Mouse (Mus musculus) forebrain, embryonic 16.5 days (tissue): ENCODE measurements around the gene Cavin2. TPM values are rescaled to one million over a fixed set of nuclear protein-coding genes. Genes with fewer than 3 reads are reported as not detected.

Source experiments
- ATAC-seq: fragments of 200-750 bp; cut with Nextera tagmentation; 2 replicates; pipeline ENCODE4 v1.8.0; 2017; ENCODE audit warnings: mild to moderate bottlenecking, moderate library complexity
- H3K27ac ChIP-seq: fragments of 300-500 bp; sonication (generic); 2 replicates; pipeline ENCODE4 v1.5.1; 2014; ENCODE audit warnings: low read length, control low read depth
- H3K27me3 ChIP-seq: fragments of 300-500 bp; sonication (generic); replicated peaks from 2 replicates; pipeline ENCODE4 v1.6.1; 2014; ENCODE audit warnings: low read length; ENCODE audit not compliant: control insufficient read depth, insufficient read depth
- H3K36me3 ChIP-seq: fragments of 300-500 bp; sonication (generic); 2 replicates; pipeline ENCODE4 v1.6.1; 2014; ENCODE audit not compliant: control insufficient read depth, insufficient read depth
- H3K4me1 ChIP-seq: fragments of 300-500 bp; sonication (generic); replicated peaks from 2 replicates; pipeline ENCODE4 v1.6.1; 2014; ENCODE audit warnings: low read length; ENCODE audit not compliant: control insufficient read depth, insufficient read depth
- H3K4me2 ChIP-seq: fragments of 300-500 bp; sonication (generic); 2 replicates; pipeline ENCODE4 v1.6.1; 2014; ENCODE audit warnings: mild to moderate bottlenecking, low read length, control low read depth
- H3K4me3 ChIP-seq: fragments of 300-500 bp; sonication (generic); replicated peaks from 2 replicates; pipeline ENCODE4 v1.5.1; 2014; ENCODE audit warnings: mild to moderate bottlenecking, low read length, control low read depth
- H3K9ac ChIP-seq: fragments of 300-500 bp; sonication (generic); replicated peaks from 2 replicates; pipeline ENCODE4 v1.6.1; 2014; ENCODE audit warnings: low read depth, low read length, control low read depth
- H3K9me3 ChIP-seq: fragments of 300-500 bp; sonication (generic); 2 replicates; pipeline ENCODE4 v1.6.1; 2016; ENCODE audit warnings: low read length; ENCODE audit not compliant: control insufficient read depth
- WGBS: fragments of 180-500 bp; shearing (Covaris S2); extraction: QIAGEN DNeasy Blood & Tissue Kit; methylation state at CpG from one replicate; pipeline ENCODE4 v1.1.7; 2014; 5-methylcytosine and 5-hydroxymethylcytosine counted together
- polyA plus RNA-seq: library from polyadenylated mRNA; unstranded; fragments of >200 nt; fragmentation: Nextera tagmentation; extraction: Ambion mirVana; gene quantifications from 2 replicates; pipeline ENCODE4 v1.2.1, GENCODE M21; 2015

Gene Cavin2
- polyA plus RNA-seq = 5.2 and 7.1 TPM in 2 replicates

GRCm38 (mm10) chr1:51288755-51289619, at the start of gene Cavin2:
TSS of gene Cavin2 (plus strand) at chr1:51289126.
- H3K27ac ChIP-seq = no peak within 1 kb of the TSS
- no peak within 1 kb of the TSS for H3K4me3 ChIP-seq
- H3K36me3 ChIP-seq = no peaks in the 10 kb centered on the region
- H3K4me2 ChIP-seq = no peak within 1 kb of the TSS
- WGBS = 54% methylated on average over 17 of the region's 17 CpGs
- H3K9me3 ChIP-seq = no peaks in the 10 kb centered on the region
- H3K4me1 ChIP-seq = peaks cover 4% of the 10 kb centered on the region
- no peaks in the 10 kb centered on the region for H3K27me3 ChIP-seq
- peak; percentile 28; the same call in 1 of the 2 replicates for ATAC-seq
- H3K9ac ChIP-seq = no peak within 1 kb of the TSS

GRCm38 (mm10) chr1:51241311-51241986, 47.5 kb upstream of the Cavin2 start:
- no peaks in the 10 kb centered on the region for H3K27me3 ChIP-seq
- 65% methylated on average over 3 of the region's 3 CpGs for WGBS
- H3K4me2 ChIP-seq = no peak overlapping the region
- ATAC-seq = no peak
- no peak overlapping the region for H3K4me3 ChIP-seq
- H3K9me3 ChIP-seq = no peaks in the 10 kb centered on the region
- no peak overlapping the region for H3K27ac ChIP-seq
- H3K9ac ChIP-seq = no peak overlapping the region
- no peaks in the 10 kb centered on the region for H3K4me1 ChIP-seq
- no peaks in the 10 kb centered on the region for H3K36me3 ChIP-seq

- no peaks in the 10 kb centered on the region for H3K27me3 ChIP-seq
- no peak overlapping the region for H3K4me3 ChIP-seq
- 91% methylated on average over 3 of the region's 3 CpGs for WGBS
- no peaks in the 10 kb centered on the region for H3K9me3 ChIP-seq
- no peak overlapping the region for H3K9ac ChIP-seq
- no peak overlapping the region for H3K27ac ChIP-seq
- no peak for ATAC-seq
- H3K4me2 ChIP-seq = no peak overlapping the region
- no peaks in the 10 kb centered on the region for H3K36me3 ChIP-seq
- H3K4me1 ChIP-seq = no peaks in the 10 kb centered on the region
Measured at GRCm38 (mm10) chr1:51243294-51243693, 45.6 kb upstream of the Cavin2 start.

- Histone ChIP-seq H3K27ac (no peak overlapping the region), H3K4me1 (no peaks in the 10 kb centered on the region), H3K4me2 (no peak overlapping the region), H3K4me3 (no peak overlapping the region), H3K27me3 (no peaks in the 10 kb centered on the region), H3K36me3 (no peaks in the 10 kb centered on the region), H3K9ac (no peak overlapping the region), H3K9me3 (no peaks in the 10 kb centered on the region)
- no peak for ATAC-seq
- WGBS = 95% methylated on average over 3 of the region's 3 CpGs
Measured at GRCm38 (mm10) chr1:51243869-51244268, 45.1 kb upstream of the Cavin2 start.

- Histone ChIP-seq H3K4me2 (no peak overlapping the region), H3K27ac (no peak overlapping the region), H3K4me3 (no peak overlapping the region), H3K9me3 (no peaks in the 10 kb centered on the region), H3K27me3 (no peaks in the 10 kb centered on the region), H3K9ac (no peak overlapping the region), H3K4me1 (no peaks in the 10 kb centered on the region), H3K36me3 (no peaks in the 10 kb centered on the region)
- 75% methylated on average over 3 of the region's 3 CpGs for WGBS
- ATAC-seq = no peak
Measured at GRCm38 (mm10) chr1:51245381-51245780, 43.5 kb upstream of the Cavin2 start.

- no peak for ATAC-seq
- WGBS = 79% methylated on average over 5 of the region's 5 CpGs
- no peak overlapping the region for H3K4me2 ChIP-seq
Measured at GRCm38 (mm10) chr1:51250302-51250701, 38.6 kb upstream of the Cavin2 start.

GRCm38 (mm10) chr1:51265118-51265800, 23.7 kb upstream of the Cavin2 start:
- no peak for ATAC-seq

More at GRCm38 (mm10) chr1:51250302-51250701, 38.6 kb upstream of the Cavin2 start:
- H3K27ac ChIP-seq = no peak overlapping the region
- H3K27me3 ChIP-seq = no peaks in the 10 kb centered on the region
- no peaks in the 10 kb centered on the region for H3K36me3 ChIP-seq
- no peak overlapping the region for H3K9ac ChIP-seq
- H3K4me3 ChIP-seq = no peak overlapping the region
- no peaks in the 10 kb centered on the region for H3K4me1 ChIP-seq
- H3K9me3 ChIP-seq = no peaks in the 10 kb centered on the region

GRCm38 (mm10) chr1:51265926-51266325, 23.0 kb upstream of the Cavin2 start:
- H3K36me3 ChIP-seq = no peaks in the 10 kb centered on the region
- H3K9ac ChIP-seq = no peak overlapping the region
- no peaks in the 10 kb centered on the region for H3K27me3 ChIP-seq
- 69% methylated on average over 2 of the region's 2 CpGs for WGBS
- H3K4me1 ChIP-seq = peaks cover 8% of the 10 kb centered on the region
- no peak overlapping the region for H3K4me3 ChIP-seq
- H3K27ac ChIP-seq = no peak overlapping the region
- ATAC-seq = no peak
- H3K9me3 ChIP-seq = no peaks in the 10 kb centered on the region
- H3K4me2 ChIP-seq = no peak overlapping the region

More at GRCm38 (mm10) chr1:51265118-51265800, 23.7 kb upstream of the Cavin2 start:
- WGBS = 58% methylated on average over 5 of the region's 5 CpGs
- H3K4me2 ChIP-seq = no peak overlapping the region
- H3K36me3 ChIP-seq = no peaks in the 10 kb centered on the region
- H3K9ac ChIP-seq = no peak overlapping the region
- peaks cover 8% of the 10 kb centered on the region for H3K4me1 ChIP-seq
- H3K27me3 ChIP-seq = no peaks in the 10 kb centered on the region
- H3K4me3 ChIP-seq = no peak overlapping the region
- no peaks in the 10 kb centered on the region for H3K9me3 ChIP-seq
- H3K27ac ChIP-seq = no peak overlapping the region

- Histone ChIP-seq H3K4me3 (no peak overlapping the region), H3K9ac (no peak overlapping the region), H3K27ac (no peak overlapping the region; the same call in 1 of the 2 replicates), H3K9me3 (no peaks in the 10 kb centered on the region), H3K4me1 (peaks cover 8% of the 10 kb centered on the region), H3K27me3 (0 out of 2 replicates have a peak, but pooled peaks cover 3% of the 10 kb centered on the region), H3K4me2 (no peak overlapping the region), H3K36me3 (no peaks in the 10 kb centered on the region)
- peak; percentile 89 for ATAC-seq
- 42% methylated on average over 5 of the region's 5 CpGs for WGBS
Measured at GRCm38 (mm10) chr1:51267125-51267524, 21.8 kb upstream of the Cavin2 start.
